Mouse (Mus musculus) kidney, postnatal 36 days (tissue): Measurements from ENCODE around the gene Fgfr3.

Source experiments
- DNase-seq, 2 experiments: peaks; one replicate each; pipeline ENCODE4 v3.0.0; 2021 to 2022; ENCODE audit warnings: mixed read lengths in 2 of 2

Fgfr3 gene

DNA sequence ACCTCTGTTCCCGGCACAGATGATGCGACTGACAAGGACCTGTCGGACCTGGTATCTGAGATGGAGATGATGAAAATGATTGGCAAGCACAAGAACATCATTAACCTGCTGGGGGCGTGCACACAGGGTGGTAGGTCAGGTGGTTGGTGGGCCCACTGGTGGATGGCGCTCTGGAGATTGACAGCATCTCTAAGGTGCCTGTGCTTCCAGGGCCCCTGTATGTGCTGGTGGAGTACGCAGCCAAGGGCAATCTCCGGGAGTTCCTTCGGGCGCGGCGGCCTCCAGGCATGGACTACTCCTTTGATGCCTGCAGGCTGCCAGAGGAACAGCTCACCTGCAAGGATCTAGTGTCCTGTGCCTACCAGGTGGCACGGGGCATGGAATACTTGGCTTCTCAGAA, 12.4 kb downstream of the Fgfr3 start:
- DNase-seq, result no peak

DNA sequence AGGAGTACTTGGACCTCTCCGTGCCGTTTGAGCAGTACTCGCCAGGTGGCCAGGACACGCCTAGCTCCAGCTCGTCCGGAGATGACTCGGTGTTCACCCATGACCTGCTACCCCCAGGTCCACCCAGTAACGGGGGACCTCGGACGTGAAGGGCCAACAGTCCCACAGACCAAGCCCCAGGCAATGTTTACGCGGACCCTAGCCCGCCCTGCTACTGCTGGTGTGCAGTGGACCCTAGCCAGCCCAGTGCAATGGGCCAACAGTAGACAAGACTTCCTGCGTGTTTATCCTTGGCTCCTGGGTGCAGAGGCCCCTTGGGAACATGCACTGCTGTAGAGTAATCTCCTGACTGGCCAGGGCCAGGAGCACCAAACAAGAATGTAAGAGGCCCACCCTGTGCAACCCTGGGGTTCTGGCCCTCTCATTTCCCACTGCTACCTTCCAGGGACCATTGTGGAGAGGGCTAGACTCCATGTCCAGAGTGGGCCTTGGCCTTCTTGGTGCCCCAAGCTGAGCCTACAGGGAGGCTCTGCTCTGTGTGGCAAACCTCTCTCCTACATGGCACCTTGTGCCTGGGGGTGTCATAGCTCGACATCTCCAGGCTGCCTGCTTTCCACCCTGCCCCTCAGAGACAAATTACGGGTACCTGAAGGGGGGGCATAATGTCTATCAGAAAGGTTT, 14.1 kb downstream of the Fgfr3 start:
- peak; percentile 79 for DNase-seq

DNA sequence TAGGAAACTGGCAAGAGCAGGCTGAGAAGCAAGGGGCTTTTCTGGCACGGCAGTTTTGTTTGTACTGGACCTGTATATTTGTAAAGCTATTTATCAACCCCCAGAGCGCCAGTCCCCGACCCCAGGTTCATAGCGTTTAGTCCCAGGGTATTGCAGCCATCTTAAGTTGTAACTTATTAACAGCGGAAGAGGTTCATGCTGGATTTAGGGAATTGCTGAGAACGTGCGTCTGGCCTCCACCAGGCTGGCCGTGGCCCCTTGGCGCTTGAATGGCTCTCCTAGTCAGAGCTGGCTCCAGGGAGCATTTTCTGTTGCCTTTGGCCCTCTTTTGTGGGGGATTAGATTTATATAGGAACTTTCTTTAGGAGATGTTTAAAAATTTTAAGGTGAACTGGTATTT, 14.8 kb downstream of the Fgfr3 start:
- DNase-seq, result peak; percentile 65 to 69

DNA sequence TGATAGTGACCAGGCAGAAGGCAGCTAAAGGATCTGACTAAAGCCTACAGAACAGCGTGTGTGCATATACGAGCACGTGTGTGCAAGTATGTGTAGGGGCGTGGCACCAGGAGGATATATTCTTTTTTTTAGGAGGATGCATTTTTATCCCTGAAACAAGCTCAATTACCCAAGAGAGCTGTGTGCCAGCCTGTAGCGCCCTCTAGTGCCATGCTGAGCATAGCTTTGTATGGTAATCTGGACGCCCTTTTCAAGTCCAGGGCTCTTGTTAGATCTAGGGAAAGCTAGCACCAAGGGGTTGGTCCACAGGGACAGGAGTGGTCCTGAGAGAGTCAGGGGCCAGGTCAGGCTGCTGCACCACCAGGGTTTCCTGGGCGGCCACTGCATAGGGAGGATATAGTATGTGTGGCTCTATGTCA, 16.4 kb downstream of the Fgfr3 start:
- DNase-seq, result peak; percentile 77 to 91

DNA sequence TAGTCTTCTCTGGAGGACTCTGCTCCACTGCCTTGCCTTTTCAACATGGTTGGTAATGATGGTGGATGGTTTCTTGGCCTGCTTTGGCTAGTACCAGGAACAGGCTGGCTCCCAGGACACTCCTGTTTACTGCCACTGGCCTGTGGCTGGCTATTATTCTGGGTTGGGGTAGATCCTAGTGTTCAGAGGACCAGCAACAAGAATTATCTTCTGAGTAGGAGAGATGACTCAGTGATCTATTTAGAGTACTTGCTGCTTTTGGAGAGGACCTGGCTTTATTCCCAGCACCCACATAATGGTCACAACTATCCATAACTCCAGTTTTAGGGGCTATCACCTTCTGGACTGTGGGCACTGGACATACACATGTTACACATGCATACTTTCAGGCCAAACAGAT, 16.9 kb downstream of the Fgfr3 start:
- DNase-seq, result no peak

DNA sequence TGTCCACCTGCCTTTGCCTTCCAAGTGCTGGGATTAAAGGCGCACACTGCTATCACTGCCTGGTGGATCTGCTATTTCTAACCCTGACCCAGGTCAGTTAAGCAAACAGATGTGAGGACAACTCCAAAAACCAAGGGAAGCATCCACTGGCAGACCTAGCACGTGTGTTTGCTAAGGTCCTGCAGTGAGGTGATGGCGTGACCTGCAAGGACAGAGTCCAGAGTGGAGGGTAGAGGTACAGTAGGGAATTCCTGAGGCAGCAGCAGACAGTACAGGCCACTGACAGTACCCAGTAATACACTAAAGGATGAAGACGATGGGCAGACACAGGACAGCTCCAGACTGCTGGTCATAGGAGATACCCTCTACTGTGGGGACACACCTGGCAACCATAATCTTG, 19.1 kb downstream of the Fgfr3 start:
- peak in 1 of 2 experiments; percentile 39 for DNase-seq

DNA sequence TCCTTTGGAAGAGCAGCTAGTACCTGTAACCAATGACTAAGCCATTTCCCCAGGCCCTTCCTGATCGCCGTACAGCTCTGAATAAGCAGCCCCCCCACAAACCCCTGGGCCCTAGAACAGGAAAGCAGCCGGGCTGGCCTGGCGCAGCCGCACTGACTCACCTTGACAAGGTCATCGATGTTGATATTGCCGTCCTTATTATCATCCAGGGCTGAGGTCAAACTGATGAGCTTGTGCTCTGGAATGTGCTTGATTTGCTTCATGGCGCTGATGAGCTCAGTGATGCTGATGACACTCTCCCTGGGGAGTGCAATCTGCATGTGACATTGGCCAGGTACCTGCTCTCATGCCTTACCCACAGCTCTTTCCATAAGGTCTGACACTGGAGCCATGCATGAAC, 22.0 kb downstream of the Fgfr3 start:
- no peak for DNase-seq

DNA sequence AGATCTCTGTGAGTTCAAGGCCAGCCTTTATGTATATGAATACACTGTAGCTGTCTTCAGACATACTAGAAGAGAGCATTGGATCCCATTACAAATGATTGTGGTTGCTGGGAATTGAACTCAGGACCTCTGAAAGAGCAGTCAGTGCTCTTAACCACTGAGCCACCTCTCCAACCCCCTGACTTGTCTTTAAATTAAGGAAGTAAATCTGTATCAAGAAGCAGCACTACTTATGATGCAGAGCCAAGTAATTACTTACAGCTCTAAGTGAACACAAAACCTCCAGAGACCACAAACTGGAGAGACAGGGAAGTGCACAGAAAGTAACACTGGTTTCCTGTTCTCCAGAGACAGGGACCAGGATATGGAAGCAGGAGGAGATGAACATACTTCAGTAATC, 55.7 kb downstream of the Fgfr3 start:
- DNase-seq, result no peak

DNA sequence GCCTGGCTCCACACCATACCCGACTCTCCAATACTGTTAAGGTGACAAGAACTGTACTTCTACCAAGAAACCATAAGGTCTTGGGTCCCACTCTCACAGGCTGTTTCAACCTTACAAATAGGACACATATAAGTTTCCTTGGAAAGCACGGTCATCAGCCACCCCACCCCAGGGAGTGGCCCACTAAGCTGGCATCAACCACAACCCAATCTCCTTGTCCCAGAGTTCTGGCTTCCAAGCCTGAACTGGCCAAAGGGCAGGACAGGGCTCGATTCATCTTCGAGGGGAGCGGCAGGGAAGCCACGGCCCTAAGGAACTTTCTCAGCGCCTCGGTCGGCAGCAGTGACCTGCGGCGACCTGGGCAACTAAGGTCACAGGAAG, 60.5 kb downstream of the Fgfr3 start:
- no peak for DNase-seq

DNA sequence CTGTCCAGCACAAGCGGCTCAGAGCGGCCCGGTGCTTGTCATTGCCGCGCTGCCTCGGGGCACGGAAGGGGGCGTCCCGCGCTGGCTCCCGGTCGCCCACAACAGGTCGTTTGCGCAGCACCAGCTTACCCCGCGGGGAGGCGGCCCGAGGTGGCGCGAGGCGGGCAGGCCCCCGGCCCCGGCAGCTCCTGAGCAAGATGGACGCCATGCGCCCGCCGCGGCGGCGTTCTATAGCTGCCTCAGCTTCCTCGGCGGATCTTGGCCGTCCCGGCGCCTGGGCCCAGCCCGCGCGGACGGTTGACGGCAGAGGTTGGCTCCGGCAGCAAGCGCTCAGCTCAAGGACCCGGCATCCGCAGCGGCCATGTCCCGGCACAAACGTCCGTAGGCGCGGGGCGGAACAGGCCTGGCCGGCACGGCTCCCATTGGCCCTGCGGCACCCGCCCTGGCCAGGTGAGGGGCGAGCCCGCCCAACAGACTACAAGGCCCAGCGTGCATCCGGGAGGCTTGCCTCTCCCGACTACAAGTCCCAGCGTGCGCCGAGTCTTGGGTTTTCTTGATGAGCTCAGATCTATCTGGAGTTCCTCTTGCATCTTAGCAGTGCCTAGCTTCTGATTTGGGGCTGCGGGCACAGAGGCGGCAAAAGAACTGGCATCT, 61.0 kb downstream of the Fgfr3 start, which contains the start of gene Letm1:
TSS of gene Letm1 (minus strand) at position 473 of the 654 bp plus-strand sequence.
- DNase-seq, result peak; percentile 96 to 97

DNA sequence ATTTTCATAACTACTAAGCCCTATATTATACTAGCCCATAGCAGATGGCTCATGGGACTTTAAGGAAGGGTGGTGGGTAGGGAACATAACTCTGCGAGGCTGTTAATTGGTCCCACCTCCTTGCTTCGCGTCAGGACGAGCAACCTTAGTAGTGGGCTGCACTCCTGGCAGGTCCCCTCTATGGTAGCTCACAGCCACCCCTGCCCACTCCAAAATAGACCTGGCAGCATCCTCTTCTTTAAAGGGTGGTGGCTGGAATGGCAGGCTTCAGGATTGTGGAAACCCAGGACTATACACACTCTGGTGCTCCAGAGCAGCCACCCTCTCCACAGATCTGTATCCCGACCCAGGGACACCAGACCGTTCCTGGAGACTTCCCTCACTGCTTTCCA, 61.5 kb downstream of the Fgfr3 start:
- DNase-seq, result no peak
